Mouse (Mus musculus): Measurements from ENCODE around the gene Pi4ka. TPM values are rescaled to one million over a fixed set of nuclear protein-coding genes. Genes with fewer than 3 reads are reported as not detected.

Pi4ka gene
- polyA plus RNA-seq, 1 experiment from 2014 or later = 51.2 TPM

- peaks cover 15% of the 10 kb centered on the region for H3K4me1 ChIP-seq (ENCODE audit: control insufficient read depth, insufficient read depth, low read length)
- no peak overlapping the region for H3K4me3 ChIP-seq (ENCODE audit: low read depth, low read length)
- H3K27me3 ChIP-seq (ENCODE audit: control insufficient read depth, insufficient read depth, low read length) = no peaks in the 10 kb centered on the region
- no peak overlapping the region for H3K9ac ChIP-seq (ENCODE audit: low read length)
- H3K4me2 ChIP-seq (ENCODE audit: low read depth) = no peak overlapping the region
- ATAC-seq (ENCODE audit: insufficient read depth, low FRiP score, low TSS enrichment) (no peak), DNase-seq (ENCODE audit: low spot score) (no peak)
- H3K27ac ChIP-seq (ENCODE audit: low read depth, low read length) = no peak overlapping the region; the same call in none of the 2 replicates
- peaks cover 17% of the 10 kb centered on the region for H3K36me3 ChIP-seq (ENCODE audit: control insufficient read depth, insufficient read depth, low read length)
- no peaks in the 10 kb centered on the region for H3K9me3 ChIP-seq (ENCODE audit: control insufficient read depth, low read length)
- WGBS = 19% methylated on average over 4 of the region's 4 CpGs
Observed at GRCm38 (mm10) chr16:17254005-17254597, 152.0 kb downstream of the Pi4ka start.

GRCm38 (mm10) chr16:17252841-17253240, 153.3 kb downstream of the Pi4ka start:
- Histone ChIP-seq H3K27ac (ENCODE audit: low read depth, low read length) (no peak overlapping the region), H3K4me2 (ENCODE audit: low read depth) (no peak overlapping the region), H3K36me3 (ENCODE audit: control insufficient read depth, insufficient read depth, low read length) (peaks cover 7% of the 10 kb centered on the region), H3K9me3 (ENCODE audit: control insufficient read depth, low read length) (no peaks in the 10 kb centered on the region), H3K9ac (ENCODE audit: low read length) (no peak overlapping the region), H3K27me3 (ENCODE audit: control insufficient read depth, insufficient read depth, low read length) (no peaks in the 10 kb centered on the region), H3K4me3 (ENCODE audit: low read depth, low read length) (no peak overlapping the region), H3K4me1 (ENCODE audit: control insufficient read depth, insufficient read depth, low read length) (peaks cover 15% of the 10 kb centered on the region)
- no peak for ATAC-seq (ENCODE audit: insufficient read depth, low FRiP score, low TSS enrichment)
- DNase-seq (ENCODE audit: low spot score) = no peak
- WGBS = 68% methylated on average over 7 of the region's 7 CpGs

GRCm38 (mm10) chr16:17252086-17252726, 153.9 kb downstream of the Pi4ka start:
- ATAC-seq (ENCODE audit: insufficient read depth, low FRiP score, low TSS enrichment) (no peak), DNase-seq (ENCODE audit: low spot score) (no peak)
- Histone ChIP-seq H3K27me3 (ENCODE audit: control insufficient read depth, insufficient read depth, low read length) (no peaks in the 10 kb centered on the region), H3K36me3 (ENCODE audit: control insufficient read depth, insufficient read depth, low read length) (peaks cover 2% of the 10 kb centered on the region; the same call in 1 of the 2 replicates), H3K4me3 (ENCODE audit: low read depth, low read length) (no peak overlapping the region), H3K4me2 (ENCODE audit: low read depth) (no peak overlapping the region), H3K9me3 (ENCODE audit: control insufficient read depth, low read length) (no peaks in the 10 kb centered on the region), H3K4me1 (ENCODE audit: control insufficient read depth, insufficient read depth, low read length) (peaks cover 15% of the 10 kb centered on the region), H3K27ac (ENCODE audit: low read depth, low read length) (no peak overlapping the region), H3K9ac (ENCODE audit: low read length) (no peak overlapping the region)
- WGBS = 74% methylated on average over 3 of the region's 3 CpGs

- H3K4me1 ChIP-seq (ENCODE audit: control insufficient read depth, insufficient read depth, low read length) = peaks cover 15% of the 10 kb centered on the region
- DNase-seq (ENCODE audit: low spot score) = no peak
- peaks cover 2% of the 10 kb centered on the region; the same call in 1 of the 2 replicates for H3K36me3 ChIP-seq (ENCODE audit: control insufficient read depth, insufficient read depth, low read length)
- H3K4me3 ChIP-seq (ENCODE audit: low read depth, low read length) = no peak overlapping the region
- H3K9me3 ChIP-seq (ENCODE audit: control insufficient read depth, low read length) = no peaks in the 10 kb centered on the region
- H3K27me3 ChIP-seq (ENCODE audit: control insufficient read depth, insufficient read depth, low read length) = no peaks in the 10 kb centered on the region
- no peak overlapping the region for H3K9ac ChIP-seq (ENCODE audit: low read length)
- no peak overlapping the region for H3K27ac ChIP-seq (ENCODE audit: low read depth, low read length)
- H3K4me2 ChIP-seq (ENCODE audit: low read depth) = no peak overlapping the region
- 87% methylated on average over 3 of the region's 3 CpGs for WGBS
- ATAC-seq (ENCODE audit: insufficient read depth, low FRiP score, low TSS enrichment) = no peak
Observed at GRCm38 (mm10) chr16:17251539-17251938, 154.6 kb downstream of the Pi4ka start.

- H3K4me2 ChIP-seq (ENCODE audit: low read depth) = no peak overlapping the region
- H3K27me3 ChIP-seq (ENCODE audit: control insufficient read depth, insufficient read depth, low read length) = no peaks in the 10 kb centered on the region
- H3K4me3 ChIP-seq (ENCODE audit: low read depth, low read length) = no peak overlapping the region
- no peak for DNase-seq (ENCODE audit: low spot score)
- H3K27ac ChIP-seq (ENCODE audit: low read depth, low read length) = no peak overlapping the region
- H3K4me1 ChIP-seq (ENCODE audit: control insufficient read depth, insufficient read depth, low read length) = peaks cover 15% of the 10 kb centered on the region
- H3K9me3 ChIP-seq (ENCODE audit: control insufficient read depth, low read length) = no peaks in the 10 kb centered on the region
- no peaks in the 10 kb centered on the region for H3K36me3 ChIP-seq (ENCODE audit: control insufficient read depth, insufficient read depth, low read length)
- ATAC-seq (ENCODE audit: insufficient read depth, low FRiP score, low TSS enrichment) = no peak
- H3K9ac ChIP-seq (ENCODE audit: low read length) = no peak overlapping the region
- WGBS = 82% methylated on average over 6 of the region's 6 CpGs
Observed at GRCm38 (mm10) chr16:17249135-17249534, 157.0 kb downstream of the Pi4ka start.

- H3K27me3 ChIP-seq (ENCODE audit: control insufficient read depth, insufficient read depth, low read length) = no peaks in the 10 kb centered on the region
- H3K36me3 ChIP-seq (ENCODE audit: control insufficient read depth, insufficient read depth, low read length) = no peaks in the 10 kb centered on the region
- H3K9me3 ChIP-seq (ENCODE audit: control insufficient read depth, low read length) = no peaks in the 10 kb centered on the region
- H3K27ac ChIP-seq (ENCODE audit: low read depth, low read length) = no peak overlapping the region
- no peak overlapping the region for H3K4me2 ChIP-seq (ENCODE audit: low read depth)
- ATAC-seq (ENCODE audit: insufficient read depth, low FRiP score, low TSS enrichment) (no peak), DNase-seq (ENCODE audit: low spot score) (no peak)
- WGBS = 91% methylated on average over 4 of the region's 4 CpGs
- H3K9ac ChIP-seq (ENCODE audit: low read length) = no peak overlapping the region
- H3K4me1 ChIP-seq (ENCODE audit: control insufficient read depth, insufficient read depth, low read length) = peaks cover 4% of the 10 kb centered on the region
- H3K4me3 ChIP-seq (ENCODE audit: low read depth, low read length) = no peak overlapping the region
Observed at GRCm38 (mm10) chr16:17247727-17248126, 158.4 kb downstream of the Pi4ka start.

GRCm38 (mm10) chr16:17244996-17245395, 161.1 kb downstream of the Pi4ka start:
- Histone ChIP-seq H3K4me1 (ENCODE audit: control insufficient read depth, insufficient read depth, low read length) (0 out of 2 replicates have a peak, but pooled peaks cover 3% of the 10 kb centered on the region), H3K36me3 (ENCODE audit: control insufficient read depth, insufficient read depth, low read length) (no peaks in the 10 kb centered on the region), H3K4me3 (ENCODE audit: low read depth, low read length) (no peak overlapping the region), H3K27me3 (ENCODE audit: control insufficient read depth, insufficient read depth, low read length) (no peaks in the 10 kb centered on the region), H3K9ac (ENCODE audit: low read length) (no peak overlapping the region), H3K9me3 (ENCODE audit: control insufficient read depth, low read length) (no peaks in the 10 kb centered on the region), H3K4me2 (ENCODE audit: low read depth) (no peak overlapping the region), H3K27ac (ENCODE audit: low read depth, low read length) (no peak overlapping the region)
- ATAC-seq (ENCODE audit: insufficient read depth, low FRiP score, low TSS enrichment) (no peak), DNase-seq (ENCODE audit: low spot score) (no peak)
- WGBS = 88% methylated on average over 1 of the region's 1 CpGs

GRCm38 (mm10) chr16:17243731-17244130, 162.4 kb downstream of the Pi4ka start:
- ATAC-seq (ENCODE audit: insufficient read depth, low FRiP score, low TSS enrichment) = no peak
- Histone ChIP-seq H3K27me3 (ENCODE audit: control insufficient read depth, insufficient read depth, low read length) (no peaks in the 10 kb centered on the region), H3K36me3 (ENCODE audit: control insufficient read depth, insufficient read depth, low read length) (no peaks in the 10 kb centered on the region), H3K4me3 (ENCODE audit: low read depth, low read length) (no peak overlapping the region), H3K4me2 (ENCODE audit: low read depth) (no peak overlapping the region), H3K9ac (ENCODE audit: low read length) (no peak overlapping the region), H3K9me3 (ENCODE audit: control insufficient read depth, low read length) (no peaks in the 10 kb centered on the region), H3K27ac (ENCODE audit: low read depth, low read length) (no peak overlapping the region), H3K4me1 (ENCODE audit: control insufficient read depth, insufficient read depth, low read length) (0 out of 2 replicates have a peak, but pooled peaks cover 3% of the 10 kb centered on the region)
- DNase-seq (ENCODE audit: low spot score) = no peak
- 60% methylated on average over 1 of the region's 1 CpGs for WGBS

- Histone ChIP-seq H3K36me3 (ENCODE audit: control insufficient read depth, insufficient read depth, low read length) (no peaks in the 10 kb centered on the region), H3K4me2 (ENCODE audit: low read depth) (no peak overlapping the region), H3K27ac (ENCODE audit: low read depth, low read length) (no peak overlapping the region), H3K9me3 (ENCODE audit: control insufficient read depth, low read length) (no peaks in the 10 kb centered on the region), H3K4me1 (ENCODE audit: control insufficient read depth, insufficient read depth, low read length) (peaks cover 15% of the 10 kb centered on the region), H3K9ac (ENCODE audit: low read length) (no peak overlapping the region), H3K27me3 (ENCODE audit: control insufficient read depth, insufficient read depth, low read length) (no peaks in the 10 kb centered on the region), H3K4me3 (ENCODE audit: low read depth, low read length) (no peak overlapping the region)
- ATAC-seq (ENCODE audit: insufficient read depth, low FRiP score, low TSS enrichment) = no peak
- no peak for DNase-seq (ENCODE audit: low spot score)
- WGBS = 85% methylated on average over 2 of the region's 2 CpGs
Observed at GRCm38 (mm10) chr16:17239409-17239808, 166.7 kb downstream of the Pi4ka start.
